Mouse (Mus musculus) ES-E14 (cell line): ENCODE measurements at regions not wholly inside any gene's neighbourhood (a gene's known extent, or its start where the extent isn't known, plus 50 kb on each side); places are given as distances from the start of the nearest gene placed in this dataset.

Source experiments
- DNase-seq: peaks from one replicate; pipeline ENCODE4 v3.0.0-alpha.2; 2013; ENCODE audit warnings: low read depth, low spot score
- H3K27ac ChIP-seq: 2 replicates; pipeline ENCODE4 v1.5.1; 2012; ENCODE audit warnings: low read depth, mild to moderate bottlenecking, low read length, moderate library complexity, mixed read lengths; ENCODE audit not compliant: poor library complexity, insufficient read depth, severe bottlenecking
- H3K36me3 ChIP-seq: 2 replicates; pipeline ENCODE4 v1.6.1; 2012; ENCODE audit warnings: mild to moderate bottlenecking, low read length, moderate library complexity, mixed read lengths; ENCODE audit not compliant: control insufficient read depth, poor library complexity, insufficient read depth, severe bottlenecking
- H3K4me1 ChIP-seq, 2 experiments: fragments of 150-350 bp in 1 of 2; sonication (generic) in 1 of 2; 2 replicates each; pipeline ENCODE4 v1.6.1; 2012; ENCODE audit warnings: low read length in 2 of 2, mild to moderate bottlenecking in 1 of 2, mixed read lengths in 1 of 2; ENCODE audit not compliant: control insufficient read depth in 2 of 2, insufficient read depth in 2 of 2, poor library complexity in 1 of 2
- H3K4me3 ChIP-seq, 2 experiments: fragments of 150-350 bp in 1 of 2; sonication (generic) in 1 of 2; 2 replicates each; pipeline ENCODE4 v1.5.1; 2012; ENCODE audit warnings: low read length in 2 of 2, low read depth in 1 of 2, mild to moderate bottlenecking in 1 of 2, mixed read lengths in 1 of 2; ENCODE audit not compliant: insufficient read depth in 1 of 2, poor library complexity in 1 of 2, severe bottlenecking in 1 of 2
- H3K9ac ChIP-seq: 2 replicates; pipeline ENCODE4 v1.6.1; 2012; ENCODE audit warnings: low read depth, mild to moderate bottlenecking, low read length, mixed read lengths; ENCODE audit not compliant: poor library complexity, insufficient read depth, severe bottlenecking
- H3K9me3 ChIP-seq: fragments of 150-350 bp; sonication (generic); 2 replicates; pipeline ENCODE4 v1.6.1; 2012; ENCODE audit warnings: low read depth, mild to moderate bottlenecking, low read length; ENCODE audit not compliant: control insufficient read depth, insufficient read depth
- CHD2 ChIP-seq: IDR thresholded peaks from 2 replicates; pipeline ENCODE4 v1.6.1; 2014; ENCODE audit warnings: mild to moderate bottlenecking, low read depth, low read length, inconsistent platforms
- HCFC1 ChIP-seq: IDR thresholded peaks from 2 replicates; pipeline ENCODE4 v1.6.1; 2012; ENCODE audit warnings: low read length, inconsistent platforms, borderline replicate concordance; ENCODE audit not compliant: insufficient read depth
- MAFK ChIP-seq: IDR thresholded peaks from 2 replicates; pipeline ENCODE4 v1.6.1; 2014; ENCODE audit warnings: mild to moderate bottlenecking, low read depth, low read length, inconsistent platforms; ENCODE audit not compliant: insufficient read depth
- ZC3H11A ChIP-seq: IDR thresholded peaks from 2 replicates; pipeline ENCODE4 v1.6.1; 2012; ENCODE audit warnings: low read depth, mild to moderate bottlenecking, inconsistent platforms, low read length, borderline replicate concordance
- ZNF384 ChIP-seq: IDR thresholded peaks from 2 replicates; pipeline ENCODE4 v1.6.1; 2012; ENCODE audit warnings: low read depth, low read length, inconsistent platforms
- in situ Hi-C, 2 experiments: fragments of 600-800 bp; cut with MboI; formaldehyde crosslinking; loops; one replicate each; pipeline ENCODE4 v1.15.1; 2025; ENCODE audit warnings: low sequenced_read_pairs in 2 of 2, inconsistent platforms in 1 of 2; ENCODE audit not compliant: unreplicated experiment in 2 of 2

DNA sequence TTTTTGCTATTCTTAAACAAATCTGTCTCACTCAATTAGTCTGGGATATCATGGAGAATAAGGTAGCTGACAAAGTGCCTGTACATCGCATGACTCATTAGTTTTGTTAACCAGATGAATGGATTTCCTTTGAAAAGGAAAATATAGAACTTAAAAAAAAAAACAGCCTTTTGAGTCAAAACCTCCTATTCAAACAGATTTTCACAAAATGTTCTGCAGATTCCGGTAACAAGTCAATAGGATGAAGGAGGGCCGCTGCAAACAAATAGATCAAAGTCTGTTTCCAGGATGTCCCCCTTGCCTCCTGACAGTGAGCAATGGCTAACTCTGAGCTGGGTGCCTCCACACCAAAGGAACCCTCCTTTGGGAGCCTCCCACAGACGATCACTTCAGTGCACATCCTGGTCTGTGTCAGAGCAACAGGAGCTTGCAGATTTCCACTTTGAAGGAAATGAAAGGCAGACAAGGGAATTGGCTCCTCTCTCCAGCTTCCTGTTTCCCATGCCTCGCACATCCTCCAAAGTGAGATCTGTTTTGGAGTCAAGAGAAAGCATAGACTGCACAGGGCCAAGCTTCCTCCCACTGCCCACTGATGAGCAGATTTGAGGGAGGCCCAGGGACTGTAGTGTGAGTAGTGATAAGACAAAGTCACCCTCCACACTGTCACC lies 243.8 kb upstream of the Gadl1 start:
- Histone ChIP-seq H3K4me1 (peaks cover 0 to 3% of the 10 kb centered on the region in 2 experiments; a peak in 1 of 4 replicates), H3K27ac (no peak overlapping the region), H3K9ac (no peak overlapping the region), H3K9me3 (no peaks in the 10 kb centered on the region), H3K36me3 (no peaks in the 10 kb centered on the region), H3K4me3 (no peak overlapping the region)
- in situ Hi-C loops, result no loop called here
- TF ChIP-seq ZC3H11A (no peak), MAFK (no peak)
- DNase-seq, result no peak

DNA sequence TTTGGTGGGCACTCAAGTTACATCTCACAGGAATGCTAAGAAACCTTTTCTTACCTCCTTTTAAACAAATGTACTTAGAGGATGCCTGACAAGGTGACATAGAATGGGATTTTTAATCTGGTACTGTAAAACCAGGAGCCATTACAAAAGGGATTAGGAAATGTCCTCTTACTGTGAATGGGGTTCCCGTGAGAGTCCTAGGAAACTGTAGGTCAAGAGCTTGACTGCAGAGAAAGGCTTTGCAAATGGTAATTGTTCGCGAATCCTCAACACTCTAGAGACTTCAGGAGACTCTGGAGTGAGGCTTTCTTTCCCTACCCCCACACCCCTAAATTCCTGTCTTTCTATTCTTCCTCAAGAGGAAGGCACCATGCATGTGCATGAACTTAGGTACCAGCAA lies 242.7 kb upstream of the Gadl1 start:
- Histone ChIP-seq H3K9ac (no peak overlapping the region), H3K4me3 (no peak overlapping the region), H3K27ac (no peak overlapping the region), H3K9me3 (no peaks in the 10 kb centered on the region), H3K36me3 (no peaks in the 10 kb centered on the region), H3K4me1 (peaks cover 0 to 3% of the 10 kb centered on the region in 2 experiments; a peak in 1 of 4 replicates)
- DNase-seq, result no peak
- in situ Hi-C loops, result no loop called here
- TF ChIP-seq CHD2, result no peak
- TF ChIP-seq ZC3H11A, result no peak
- TF ChIP-seq HCFC1, result no peak
- no peak for TF ChIP-seq MAFK
- TF ChIP-seq ZNF384, result no peak

DNA sequence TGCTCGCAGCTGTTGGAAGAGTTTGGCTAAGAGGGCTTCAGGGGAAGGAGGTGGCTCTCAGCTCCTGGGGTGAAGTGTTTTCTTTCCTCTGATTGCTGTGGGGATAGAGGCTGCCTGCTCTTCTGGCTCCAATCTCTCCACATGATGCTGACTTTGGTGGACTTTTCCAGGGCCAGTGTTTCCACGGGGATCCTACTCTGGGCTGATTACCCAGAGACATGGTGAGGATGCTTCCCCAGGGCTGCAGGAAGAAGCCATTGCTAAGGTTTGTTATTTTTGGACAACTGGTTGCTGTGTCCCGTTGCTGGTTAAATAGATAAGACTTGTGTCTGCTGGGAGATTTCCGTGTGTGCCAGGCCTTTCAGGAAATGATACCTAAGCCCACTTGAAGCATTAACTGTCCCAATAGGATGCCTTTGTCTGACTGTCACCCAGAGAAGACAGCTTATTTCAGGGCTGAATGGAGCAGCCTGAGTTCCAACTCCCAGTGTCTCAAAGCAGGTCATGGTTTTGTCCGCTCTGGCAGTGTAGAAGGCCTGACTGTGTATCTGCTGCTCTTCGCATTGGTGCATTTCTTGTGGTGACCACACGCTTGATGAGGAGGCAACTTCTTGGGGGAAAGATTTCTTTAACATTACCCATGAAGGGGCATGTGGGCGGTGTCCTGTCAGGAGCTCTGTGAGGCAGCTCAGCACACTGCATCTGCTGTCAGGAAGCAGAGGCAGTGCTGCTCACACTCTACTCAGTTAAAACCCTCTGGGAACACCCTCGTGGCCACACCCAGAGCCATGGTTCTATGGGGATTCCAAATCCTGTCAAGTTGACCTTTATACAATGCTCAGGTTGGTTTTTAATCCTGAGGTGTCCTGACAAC lies 228.3 kb upstream of the Gadl1 start:
- Histone ChIP-seq H3K9ac (no peak overlapping the region), H3K27ac (no peak overlapping the region)
- in situ Hi-C loops, result no loop called here

DNA sequence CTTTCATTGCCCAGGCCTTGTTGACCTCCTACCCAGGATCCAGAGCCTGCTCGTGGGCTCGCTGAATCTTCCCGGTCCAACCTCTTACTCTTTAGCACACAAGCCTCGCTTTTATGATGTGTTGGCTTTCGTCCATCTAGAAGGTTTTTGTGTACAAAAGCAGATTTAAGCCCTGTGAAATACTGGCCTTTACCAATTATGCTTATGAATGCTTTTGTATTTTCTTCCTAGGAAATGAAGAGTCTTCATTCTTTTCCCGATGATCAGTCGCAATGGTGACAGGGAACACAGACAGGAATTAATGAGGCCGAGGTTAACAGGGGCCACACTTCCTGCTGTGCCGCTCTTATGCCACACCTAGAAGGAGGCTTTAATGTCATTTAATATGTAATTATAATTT lies 227.4 kb upstream of the Gadl1 start:
- in situ Hi-C loops, result no loop called here
- no peaks in the 10 kb centered on the region for H3K9me3 ChIP-seq
- no peaks in the 10 kb centered on the region for H3K36me3 ChIP-seq
- no peak for DNase-seq
- H3K4me1 ChIP-seq, result peaks cover 4 to 7% of the 10 kb centered on the region in 2 experiments; a peak in 2 of 4 replicates
- H3K4me3 ChIP-seq, result no peak overlapping the region
- H3K27ac ChIP-seq, result no peak overlapping the region
- no peak for TF ChIP-seq CHD2
- no peak for TF ChIP-seq ZC3H11A
- no peak for TF ChIP-seq MAFK
- TF ChIP-seq ZNF384, result no peak
- no peak for TF ChIP-seq HCFC1
- H3K9ac ChIP-seq, result no peak overlapping the region

More for the DNA sequence above, 228.3 kb upstream of the Gadl1 start:
- no peak for TF ChIP-seq ZC3H11A
- no peak for TF ChIP-seq HCFC1
- no peak for TF ChIP-seq CHD2
- TF ChIP-seq ZNF384, result no peak
- TF ChIP-seq MAFK, result no peak
- no peaks in the 10 kb centered on the region for H3K9me3 ChIP-seq
- no peaks in the 10 kb centered on the region for H3K36me3 ChIP-seq
- H3K4me3 ChIP-seq, result no peak overlapping the region
- H3K4me1 ChIP-seq, result 0 out of 4 replicates have a peak, but pooled peaks cover 0 to 3% of the 10 kb centered on the region in 2 experiments
- no peak for DNase-seq
